Mouse (Mus musculus): ENCODE data around the gene Chpf. TPM values are rescaled to one million over a fixed set of nuclear protein-coding genes. Genes with fewer than 3 reads are reported as not detected.
A peak's percentile ranks its signal among the peaks of the same experiment; 100 is the strongest.

Chpf gene
- polyA plus RNA-seq, 1 experiment: 52.1 TPM

DNA sequence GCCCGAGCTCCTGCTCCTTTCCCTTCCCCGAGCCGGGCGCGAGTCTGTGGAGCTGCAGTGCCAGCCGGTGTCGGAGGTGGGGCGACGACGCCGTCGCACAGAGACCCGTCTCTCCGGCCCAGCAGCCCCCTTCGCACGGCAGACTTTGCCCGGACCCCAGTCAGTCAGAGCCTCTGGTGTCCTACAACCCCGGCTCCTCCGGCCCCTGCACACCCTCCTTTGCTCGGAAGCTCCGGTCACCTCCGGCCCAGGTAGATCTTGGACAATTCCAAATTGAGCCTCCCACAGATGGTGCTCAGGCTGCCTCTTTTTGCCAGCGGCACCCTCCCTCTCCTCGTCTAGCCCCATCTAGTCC lies 505 bp upstream of the Chpf start:
- H3ac ChIP-seq (ENCODE audit: control insufficient read depth, insufficient read length): peak overlapping the region; percentile 53
- H3K4me2 ChIP-seq (ENCODE audit: low read depth): peak overlapping the region; percentile 67
- peaks cover 4% of the 10 kb centered on the region for H3K36me3 ChIP-seq (ENCODE audit: control insufficient read depth, insufficient read depth)
- peaks cover 6% of the 10 kb centered on the region for H3K79me2 ChIP-seq (ENCODE audit: control insufficient read depth, insufficient read depth)
- H3K4me3 ChIP-seq: peak overlapping the region; percentile 28
- H3K27me3 ChIP-seq (ENCODE audit: control insufficient read depth, insufficient read depth, insufficient read length): peaks cover 6% of the 10 kb centered on the region
- TF ChIP-seq CEBPB (IDR thresholded peaks at IDR 0.05; ENCODE audit: insufficient read depth, poor library complexity, severe bottlenecking) (no peak), POLR2AphosphoS2 (IDR thresholded peaks at IDR 0.05; ENCODE audit: insufficient read length, low read depth) (no peak), TCF3 (IDR thresholded peaks at IDR 0.05; ENCODE audit: insufficient read length, low read depth) (no peak), REST (IDR thresholded peaks at IDR 0.05; ENCODE audit: insufficient read depth, insufficient read length) (no peak), TCF12 (IDR thresholded peaks at IDR 0.05; ENCODE audit: insufficient read depth, poor library complexity, severe bottlenecking) (no peak), E2F4 (IDR thresholded peaks at IDR 0.05; ENCODE audit: insufficient read depth) (no peak), SRF (IDR thresholded peaks at IDR 0.05; ENCODE audit: control insufficient read depth, insufficient read length, low read depth) (no peak), MYOD1 (IDR thresholded peaks at IDR 0.05; ENCODE audit: control insufficient read depth in 1 of 3, insufficient read length in 2 of 3, low read depth in 2 of 3) (no peak)

DNA sequence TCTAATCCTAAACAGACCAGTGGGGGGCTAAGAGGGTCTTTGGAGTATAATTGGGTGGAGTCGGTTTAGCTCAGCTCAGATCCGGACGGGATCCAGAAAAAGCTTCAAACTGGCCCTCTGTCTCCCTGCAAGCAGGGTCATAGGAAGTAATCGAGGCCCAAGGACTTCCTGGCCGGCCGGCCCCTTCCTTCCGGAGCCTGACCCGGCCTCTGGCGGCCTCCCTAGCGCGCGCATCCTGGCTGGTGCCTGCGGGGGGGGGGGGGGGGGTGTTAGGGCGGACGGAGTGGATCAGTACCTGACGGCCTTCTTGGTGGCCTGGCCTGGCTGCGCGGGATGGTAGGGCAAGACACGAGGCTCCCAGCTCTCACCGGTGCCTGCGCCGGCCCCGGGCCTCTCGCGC lies 610 bp downstream of the Chpf start:
- no peak for TF ChIP-seq MYOD1 (IDR thresholded peaks at IDR 0.05; ENCODE audit: control insufficient read depth in 1 of 3, insufficient read length in 2 of 3, low read depth in 2 of 3)
- TF ChIP-seq CEBPB (IDR thresholded peaks at IDR 0.05; ENCODE audit: insufficient read depth, poor library complexity, severe bottlenecking): no peak
- no peak for TF ChIP-seq POLR2A (IDR thresholded peaks at IDR 0.05; ENCODE audit: insufficient read length, low read depth)
- TF ChIP-seq SRF (IDR thresholded peaks at IDR 0.05; ENCODE audit: control insufficient read depth, insufficient read length, low read depth): no peak
- no peak for TF ChIP-seq REST (IDR thresholded peaks at IDR 0.05; ENCODE audit: insufficient read depth, insufficient read length)
- Histone ChIP-seq H3K36me3 (ENCODE audit: control insufficient read depth, insufficient read depth) (peaks cover 4% of the 10 kb centered on the region), H3K4me3 (peak overlapping the region; percentile 28), H3ac (ENCODE audit: control insufficient read depth, insufficient read length) (peak overlapping the region; percentile 53), H3K79me2 (ENCODE audit: control insufficient read depth, insufficient read depth) (peaks cover 6% of the 10 kb centered on the region), H3K4me2 (ENCODE audit: low read depth) (peak overlapping the region; percentile 86), H3K27me3 (ENCODE audit: control insufficient read depth, insufficient read depth, insufficient read length) (peaks cover 6% of the 10 kb centered on the region)

DNA sequence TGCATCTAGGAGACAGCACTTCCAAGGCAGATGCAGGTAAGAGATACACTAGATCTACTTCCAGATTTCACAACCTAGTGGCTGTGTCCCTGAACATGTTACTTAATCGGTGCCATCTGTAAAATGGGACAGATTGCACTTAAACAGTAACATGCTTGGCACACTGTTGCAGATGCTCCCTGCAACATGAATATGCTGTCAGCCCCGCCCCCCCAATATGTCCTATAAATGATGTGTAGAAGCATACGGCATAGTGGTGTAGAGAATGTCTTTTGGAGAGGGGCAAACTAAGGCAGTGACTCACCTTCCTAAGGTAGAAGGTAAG lies 1.2 kb downstream of the Chpf start:
- Histone ChIP-seq H3K79me2 (ENCODE audit: control insufficient read depth, insufficient read depth) (peaks cover 6% of the 10 kb centered on the region), H3K27me3 (ENCODE audit: control insufficient read depth, insufficient read depth, insufficient read length) (peaks cover 5% of the 10 kb centered on the region), H3K36me3 (ENCODE audit: control insufficient read depth, insufficient read depth) (peaks cover 4% of the 10 kb centered on the region), H3K4me3 (peak overlapping the region; percentile 28), H3K4me2 (ENCODE audit: low read depth) (peak overlapping the region; percentile 86), H3ac (ENCODE audit: control insufficient read depth, insufficient read length) (no peak overlapping the region)
- TF ChIP-seq POLR2AphosphoS2 (IDR thresholded peaks at IDR 0.05; ENCODE audit: insufficient read length, low read depth) (no peak), USF1 (IDR thresholded peaks at IDR 0.05; ENCODE audit: low read depth) (no peak), REST (IDR thresholded peaks at IDR 0.05; ENCODE audit: insufficient read depth, insufficient read length) (no peak), SRF (IDR thresholded peaks at IDR 0.05; ENCODE audit: control insufficient read depth, insufficient read length, low read depth) (no peak), MYOD1 (IDR thresholded peaks at IDR 0.05; ENCODE audit: control insufficient read depth in 1 of 3, insufficient read length in 2 of 3, low read depth in 2 of 3) (no peak), TCF3 (IDR thresholded peaks at IDR 0.05; ENCODE audit: insufficient read length, low read depth) (no peak)

- Histone ChIP-seq H3K27me3 (ENCODE audit: control insufficient read depth, insufficient read depth, insufficient read length) (peaks cover under 1% of the 10 kb centered on the region), H3K79me2 (ENCODE audit: control insufficient read depth, insufficient read depth) (peaks cover 6% of the 10 kb centered on the region), H3K36me3 (ENCODE audit: control insufficient read depth, insufficient read depth) (peaks cover 4% of the 10 kb centered on the region), H3K4me3 (peak overlapping the region; percentile 28), H3K4me2 (ENCODE audit: low read depth) (peak overlapping the region; percentile 86), H3ac (ENCODE audit: control insufficient read depth, insufficient read length) (no peak overlapping the region)
- TF ChIP-seq MYOD1 (IDR thresholded peaks at IDR 0.05; ENCODE audit: control insufficient read depth in 1 of 3, insufficient read length in 2 of 3, low read depth in 2 of 3) (peak in 2 of 3 experiments; percentile 70 to 83), REST (IDR thresholded peaks at IDR 0.05; ENCODE audit: insufficient read depth, insufficient read length) (no peak), TCF12 (IDR thresholded peaks at IDR 0.05; ENCODE audit: insufficient read depth, poor library complexity, severe bottlenecking) (no peak), MYOG (IDR thresholded peaks at IDR 0.05; ENCODE audit: control insufficient read depth in 1 of 3, insufficient read depth in 1 of 3, insufficient read length in 2 of 3, low read depth in 2 of 3) (peak in 2 of 3 experiments; percentile 73 to 76), USF1 (IDR thresholded peaks at IDR 0.05; ENCODE audit: low read depth) (no peak)
Measured at GRCm38 (mm10) chr1:75477264-75477965, 1.7 kb downstream of the Chpf start.

DNA sequence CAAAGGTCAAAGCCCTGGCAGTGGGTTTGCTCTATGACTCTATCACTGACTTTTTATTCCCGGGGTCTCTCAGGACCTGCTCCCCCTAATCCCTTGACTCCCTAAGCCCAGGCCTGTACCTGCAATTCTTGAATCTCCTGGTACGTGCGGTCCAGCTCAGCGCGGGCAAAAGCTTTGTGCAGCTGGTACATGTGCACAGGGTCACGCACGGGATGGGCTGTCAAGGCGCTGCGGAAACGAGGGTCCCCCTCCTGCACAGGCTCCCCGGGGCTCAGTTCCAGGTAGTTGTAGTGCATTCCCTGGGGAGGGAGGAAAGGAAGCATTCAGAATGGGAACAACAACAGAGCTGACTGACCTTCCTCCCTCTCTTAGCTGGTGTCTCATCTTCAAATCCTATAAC lies 2.7 kb downstream of the Chpf start:
- Histone ChIP-seq H3K36me3 (ENCODE audit: control insufficient read depth, insufficient read depth) (peaks cover 4% of the 10 kb centered on the region), H3ac (ENCODE audit: control insufficient read depth, insufficient read length) (no peak overlapping the region), H3K79me2 (ENCODE audit: control insufficient read depth, insufficient read depth) (peaks cover 6% of the 10 kb centered on the region), H3K4me3 (no peak overlapping the region), H3K27me3 (ENCODE audit: control insufficient read depth, insufficient read depth, insufficient read length) (no peaks in the 10 kb centered on the region), H3K4me2 (ENCODE audit: low read depth) (no peak overlapping the region)
- TF ChIP-seq TCF3 (IDR thresholded peaks at IDR 0.05; ENCODE audit: insufficient read length, low read depth) (no peak), USF1 (IDR thresholded peaks at IDR 0.05; ENCODE audit: low read depth) (no peak), MAX (IDR thresholded peaks at IDR 0.05; ENCODE audit: low read depth) (no peak), TCF12 (IDR thresholded peaks at IDR 0.05; ENCODE audit: insufficient read depth, poor library complexity, severe bottlenecking) (no peak), MYOG (IDR thresholded peaks at IDR 0.05; ENCODE audit: control insufficient read depth in 1 of 3, insufficient read depth in 1 of 3, insufficient read length in 2 of 3, low read depth in 2 of 3) (no peak), MYOD1 (IDR thresholded peaks at IDR 0.05; ENCODE audit: control insufficient read depth in 1 of 3, insufficient read length in 2 of 3, low read depth in 2 of 3) (no peak), REST (IDR thresholded peaks at IDR 0.05; ENCODE audit: insufficient read depth, insufficient read length) (no peak), POLR2A (IDR thresholded peaks at IDR 0.05; ENCODE audit: insufficient read length, low read depth) (no peak), CEBPB (IDR thresholded peaks at IDR 0.05; ENCODE audit: insufficient read depth, poor library complexity, severe bottlenecking) (no peak), SRF (IDR thresholded peaks at IDR 0.05; ENCODE audit: control insufficient read depth, insufficient read length, low read depth) (no peak)
